Mouse (Mus musculus): Measurements from ENCODE around the gene Sugct. TPM values are rescaled to one million over a fixed set of nuclear protein-coding genes. Genes with fewer than 3 reads are reported as not detected.

The Sugct gene
- polyA plus RNA-seq, 1 experiment = 4.7 TPM

DNA sequence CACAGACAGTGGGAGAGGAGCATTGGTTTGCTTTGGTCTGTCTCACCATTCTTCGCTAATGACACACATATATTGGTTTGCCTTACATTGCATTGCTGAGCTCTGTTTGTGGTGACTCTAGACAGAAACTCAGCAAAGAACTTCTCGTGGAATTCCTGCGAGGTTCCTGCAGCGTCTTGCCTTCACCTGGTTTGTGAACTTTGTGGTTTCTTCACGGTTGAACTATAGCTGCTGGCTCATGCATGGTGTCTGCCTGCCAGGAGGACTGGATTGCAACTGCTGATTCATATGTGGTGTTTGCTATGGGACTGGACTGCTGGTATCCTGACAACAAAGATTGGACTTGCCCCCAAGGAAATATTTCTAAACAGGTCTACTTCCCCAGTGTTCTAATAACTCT lies 91.6 kb downstream of the Sugct start:
- no peak for DNase-seq
- TF ChIP-seq POLR2A (IDR thresholded peaks at IDR 0.05; ENCODE audit: borderline replicate concordance, insufficient read depth, low read length) (no peak), CTCF (IDR thresholded peaks at IDR 0.05; ENCODE audit: borderline replicate concordance, insufficient read depth, low read depth, low read length) (no peak)
- Histone ChIP-seq H3K27me3 (ENCODE audit: control insufficient read depth, insufficient read depth, low read length) (no peaks in the 10 kb centered on the region), H3K4me1 (ENCODE audit: control insufficient read depth, insufficient read depth, low read length) (no peaks in the 10 kb centered on the region), H3K4me3 (replicated peaks; ENCODE audit: insufficient read depth, low read depth, low read length) (no peak overlapping the region), H3K27ac (ENCODE audit: insufficient read depth, low read length) (no peak overlapping the region)
- 89% methylated on average over 5 of the region's 5 CpGs for WGBS

DNA sequence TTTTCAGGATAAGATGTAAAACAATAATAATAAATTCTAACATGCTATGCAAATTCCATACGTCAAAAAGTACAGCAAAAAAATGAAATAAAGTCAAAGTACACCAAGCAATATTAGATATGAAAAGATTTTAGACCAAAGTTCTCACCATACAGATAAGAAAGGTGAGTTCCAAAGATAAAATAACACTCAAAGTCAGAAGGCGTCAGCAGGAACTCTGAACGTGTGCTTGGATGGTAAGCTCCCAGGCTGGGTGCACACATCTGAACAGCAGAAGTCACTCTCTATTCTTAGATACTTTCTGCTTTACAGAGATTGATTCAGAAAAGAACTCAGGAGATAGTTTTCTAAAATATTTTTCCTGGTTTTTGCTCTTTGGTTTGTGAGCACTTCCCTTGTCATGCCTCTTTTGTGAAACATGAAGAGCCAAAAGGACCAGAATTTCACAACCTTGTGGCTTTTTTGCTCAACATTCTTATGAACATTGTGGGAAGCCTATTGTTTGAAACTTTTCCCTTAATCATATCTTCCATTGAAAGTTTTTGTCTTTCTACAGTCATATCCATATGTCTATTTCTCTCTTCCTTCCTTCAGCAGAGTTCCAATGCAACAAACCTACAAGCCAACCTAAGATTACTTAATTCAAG lies 110.0 kb downstream of the Sugct start:
- 46% methylated on average over 3 of the region's 3 CpGs for WGBS
- no peak for DNase-seq
- Histone ChIP-seq H3K27ac (ENCODE audit: insufficient read depth, low read length) (no peak overlapping the region), H3K4me3 (replicated peaks; ENCODE audit: insufficient read depth, low read depth, low read length) (no peak overlapping the region), H3K27me3 (ENCODE audit: control insufficient read depth, insufficient read depth, low read length) (no peaks in the 10 kb centered on the region), H3K4me1 (ENCODE audit: control insufficient read depth, insufficient read depth, low read length) (no peaks in the 10 kb centered on the region)
- TF ChIP-seq CTCF (IDR thresholded peaks at IDR 0.05; ENCODE audit: borderline replicate concordance, insufficient read depth, low read depth, low read length) (no peak), POLR2A (IDR thresholded peaks at IDR 0.05; ENCODE audit: borderline replicate concordance, insufficient read depth, low read length) (no peak)

DNA sequence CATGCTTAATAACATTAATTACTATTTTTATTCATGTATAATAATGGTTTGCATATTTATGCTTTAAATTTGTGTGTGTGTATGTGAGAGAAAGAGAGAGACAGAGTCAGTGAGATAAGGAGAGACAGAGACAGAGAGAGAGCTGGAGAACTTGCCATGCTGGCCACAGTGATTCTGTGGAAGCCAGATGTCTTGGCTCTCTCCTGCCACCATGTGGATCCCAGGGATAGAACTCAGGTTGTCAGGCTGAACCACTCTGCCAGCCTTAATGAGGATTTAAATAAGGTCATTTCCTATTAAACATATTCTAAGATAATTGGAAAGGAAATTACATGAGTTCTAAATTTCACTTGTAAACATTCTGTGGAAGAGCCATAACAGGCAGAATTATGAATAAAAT lies 110.5 kb downstream of the Sugct start:
- Histone ChIP-seq H3K4me1 (ENCODE audit: control insufficient read depth, insufficient read depth, low read length) (no peaks in the 10 kb centered on the region), H3K4me3 (replicated peaks; ENCODE audit: insufficient read depth, low read depth, low read length) (no peak overlapping the region), H3K27me3 (ENCODE audit: control insufficient read depth, insufficient read depth, low read length) (no peaks in the 10 kb centered on the region), H3K27ac (ENCODE audit: insufficient read depth, low read length) (no peak overlapping the region)
- no peak for DNase-seq
- TF ChIP-seq CTCF (IDR thresholded peaks at IDR 0.05; ENCODE audit: borderline replicate concordance, insufficient read depth, low read depth, low read length) = peak; percentile 48; the same call in 1 of the 2 replicates
- no peak for TF ChIP-seq POLR2A (IDR thresholded peaks at IDR 0.05; ENCODE audit: borderline replicate concordance, insufficient read depth, low read length)

DNA sequence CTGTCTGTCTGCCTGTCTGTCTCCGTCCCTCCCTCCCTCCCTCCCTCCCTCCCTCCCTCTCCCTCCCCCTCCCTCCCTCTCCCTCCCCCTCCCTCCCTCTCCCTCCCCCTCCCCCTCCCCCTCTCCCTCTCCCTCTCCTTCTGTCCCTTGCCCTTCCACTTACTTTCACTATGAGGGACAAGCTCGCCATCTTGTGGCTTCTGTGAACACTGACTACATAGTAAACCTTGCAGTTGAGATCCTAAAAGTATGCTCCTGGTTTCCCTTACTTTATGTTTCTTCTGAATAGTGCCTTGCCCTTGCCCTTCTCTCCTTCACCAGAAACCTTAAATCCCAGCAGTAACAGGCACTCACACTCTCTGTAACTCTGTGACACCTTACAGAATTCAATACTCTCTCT lies 113.7 kb downstream of the Sugct start:
- Histone ChIP-seq H3K27me3 (ENCODE audit: control insufficient read depth, insufficient read depth, low read length) (no peaks in the 10 kb centered on the region), H3K4me3 (replicated peaks; ENCODE audit: insufficient read depth, low read depth, low read length) (no peak overlapping the region), H3K27ac (ENCODE audit: insufficient read depth, low read length) (no peak overlapping the region), H3K4me1 (ENCODE audit: control insufficient read depth, insufficient read depth, low read length) (no peaks in the 10 kb centered on the region)
- DNase-seq = no peak
- no peak for TF ChIP-seq CTCF (IDR thresholded peaks at IDR 0.05; ENCODE audit: borderline replicate concordance, insufficient read depth, low read depth, low read length)
- TF ChIP-seq POLR2A (IDR thresholded peaks at IDR 0.05; ENCODE audit: borderline replicate concordance, insufficient read depth, low read length) = no peak
- WGBS = 22% methylated on average over 2 of the region's 2 CpGs

DNA sequence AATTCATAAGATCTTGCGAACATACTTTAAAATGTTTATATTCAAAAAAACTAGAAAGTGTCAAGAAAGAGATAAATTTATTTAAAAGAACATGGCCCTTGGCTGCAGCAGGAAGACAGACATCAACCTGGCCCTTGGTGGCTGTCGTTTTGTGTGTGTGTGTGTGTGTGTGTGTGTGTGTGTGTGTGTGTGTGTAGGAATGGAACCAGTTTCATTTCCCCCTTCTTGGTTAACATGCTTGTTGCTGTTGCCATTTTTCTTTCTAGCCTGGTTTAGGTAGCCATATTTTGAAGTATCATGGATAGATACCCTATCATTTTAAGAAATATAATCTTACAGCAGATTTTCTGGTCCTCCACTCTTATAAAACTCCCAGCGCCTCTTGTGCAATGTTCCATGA lies 136.0 kb downstream of the Sugct start:
- TF ChIP-seq POLR2A (IDR thresholded peaks at IDR 0.05; ENCODE audit: borderline replicate concordance, insufficient read depth, low read length) (no peak), CTCF (IDR thresholded peaks at IDR 0.05; ENCODE audit: borderline replicate concordance, insufficient read depth, low read depth, low read length) (no peak)
- Histone ChIP-seq H3K4me3 (replicated peaks; ENCODE audit: insufficient read depth, low read depth, low read length) (no peak overlapping the region), H3K27me3 (ENCODE audit: control insufficient read depth, insufficient read depth, low read length) (no peaks in the 10 kb centered on the region), H3K4me1 (ENCODE audit: control insufficient read depth, insufficient read depth, low read length) (no peaks in the 10 kb centered on the region), H3K27ac (ENCODE audit: insufficient read depth, low read length) (no peak overlapping the region)
- WGBS = 92% methylated on average over 3 of the region's 3 CpGs
- DNase-seq = no peak

DNA sequence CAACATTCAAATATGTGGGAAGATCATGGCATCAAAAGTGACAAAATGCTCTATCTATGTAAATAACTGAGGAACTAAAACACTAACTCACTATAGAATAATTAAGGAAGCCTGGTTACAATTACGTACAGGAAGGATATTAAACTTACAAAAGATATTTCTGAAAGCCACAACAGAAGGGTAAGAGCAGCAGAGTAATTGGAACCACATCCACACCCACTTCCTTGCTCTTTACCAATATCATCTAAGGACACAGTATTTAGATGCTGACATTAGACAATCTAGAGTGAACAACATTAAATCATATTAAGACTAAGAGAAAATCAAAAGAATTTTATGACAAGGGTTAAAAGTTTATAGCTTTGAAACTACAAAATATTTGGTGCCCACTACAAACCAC lies 159.0 kb downstream of the Sugct start:
- Histone ChIP-seq H3K27me3 (ENCODE audit: control insufficient read depth, insufficient read depth, low read length) (no peaks in the 10 kb centered on the region), H3K4me3 (replicated peaks; ENCODE audit: insufficient read depth, low read depth, low read length) (no peak overlapping the region), H3K27ac (ENCODE audit: insufficient read depth, low read length) (no peak overlapping the region), H3K4me1 (ENCODE audit: control insufficient read depth, insufficient read depth, low read length) (no peaks in the 10 kb centered on the region)
- DNase-seq = no peak
- 91% methylated on average over 1 of the region's 1 CpGs for WGBS
- no peak for TF ChIP-seq CTCF (IDR thresholded peaks at IDR 0.05; ENCODE audit: borderline replicate concordance, insufficient read depth, low read depth, low read length)
- TF ChIP-seq POLR2A (IDR thresholded peaks at IDR 0.05; ENCODE audit: borderline replicate concordance, insufficient read depth, low read length) = no peak

DNA sequence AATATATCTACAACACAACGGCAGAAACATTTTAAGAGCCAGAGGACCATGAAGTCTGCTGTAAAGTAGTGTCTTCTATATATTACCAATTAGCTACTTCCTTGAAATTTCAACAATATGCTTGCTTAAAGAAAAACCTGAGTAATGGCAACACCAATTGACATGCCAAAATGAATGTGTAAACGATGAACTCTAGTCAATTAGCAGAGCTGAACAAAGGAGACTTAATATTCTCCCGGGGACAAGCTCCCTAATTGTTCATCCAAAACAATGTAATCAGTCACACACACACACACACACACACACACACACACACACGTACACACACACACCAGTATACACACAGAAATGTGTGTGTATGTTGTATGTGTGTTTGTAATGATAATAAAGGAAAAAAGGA lies 160.5 kb downstream of the Sugct start:
- Histone ChIP-seq H3K4me3 (replicated peaks; ENCODE audit: insufficient read depth, low read depth, low read length) (no peak overlapping the region), H3K4me1 (ENCODE audit: control insufficient read depth, insufficient read depth, low read length) (no peaks in the 10 kb centered on the region), H3K27ac (ENCODE audit: insufficient read depth, low read length) (no peak overlapping the region), H3K27me3 (ENCODE audit: control insufficient read depth, insufficient read depth, low read length) (no peaks in the 10 kb centered on the region)
- no peak for DNase-seq
- no peak for TF ChIP-seq CTCF (IDR thresholded peaks at IDR 0.05; ENCODE audit: borderline replicate concordance, insufficient read depth, low read depth, low read length)
- no peak for TF ChIP-seq POLR2A (IDR thresholded peaks at IDR 0.05; ENCODE audit: borderline replicate concordance, insufficient read depth, low read length)
- 51% methylated on average over 4 of the region's 4 CpGs for WGBS

DNA sequence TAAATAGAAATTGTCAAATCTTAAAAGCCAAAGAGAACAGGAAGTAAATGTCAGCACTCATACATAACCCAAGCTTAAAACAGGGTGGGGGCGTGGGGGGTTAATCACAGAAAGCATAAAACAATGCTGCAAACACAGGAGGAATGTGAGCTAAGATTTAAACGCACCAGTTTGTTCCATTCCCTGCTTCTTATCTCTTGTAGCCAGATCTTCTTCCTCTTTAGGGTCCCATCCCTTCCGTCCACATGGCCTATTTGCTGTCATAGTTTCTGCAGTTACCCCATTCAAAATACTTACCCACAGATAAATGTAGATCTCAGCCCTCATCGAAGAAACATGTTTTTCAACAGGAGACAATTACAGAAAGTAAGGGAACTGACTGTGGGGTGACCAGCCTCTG lies 160.9 kb downstream of the Sugct start:
- no peak overlapping the region for H3K4me3 ChIP-seq (replicated peaks; ENCODE audit: insufficient read depth, low read depth, low read length)
- H3K27me3 ChIP-seq (ENCODE audit: control insufficient read depth, insufficient read depth, low read length) = no peaks in the 10 kb centered on the region
- no peaks in the 10 kb centered on the region for H3K4me1 ChIP-seq (ENCODE audit: control insufficient read depth, insufficient read depth, low read length)
- H3K27ac ChIP-seq (ENCODE audit: insufficient read depth, low read length) = no peak overlapping the region
- DNase-seq = no peak
- 77% methylated on average over 4 of the region's 4 CpGs for WGBS
- TF ChIP-seq POLR2A (IDR thresholded peaks at IDR 0.05; ENCODE audit: borderline replicate concordance, insufficient read depth, low read length) (no peak), CTCF (IDR thresholded peaks at IDR 0.05; ENCODE audit: borderline replicate concordance, insufficient read depth, low read depth, low read length) (no peak)
